Mouse (Mus musculus) kidney, postnatal 0 days (tissue): ENCODE measurements around the gene Ddc. TPM values are rescaled to one million over a fixed set of nuclear protein-coding genes. Genes with fewer than 3 reads are reported as not detected.

ENCODE experiments used
- ATAC-seq: fragments of 200-750 bp; cut with Nextera tagmentation; replicated peaks from 2 replicates; pipeline ENCODE4 v1.8.0; 2017; ENCODE audit warnings: low read depth, moderate number of reproducible peaks, moderate TSS enrichment, moderate library complexity; ENCODE audit not compliant: low FRiP score
- DNase-seq: peaks from one replicate; pipeline ENCODE4 v3.0.0-alpha.2; 2016; ENCODE audit warnings: low spot score
- H3K27ac ChIP-seq: fragments of 300-500 bp; sonication (generic); 2 replicates; pipeline ENCODE4 v1.5.1; 2014; ENCODE audit warnings: mild to moderate bottlenecking
- H3K27me3 ChIP-seq: fragments of 300-500 bp; sonication (generic); 2 replicates; pipeline ENCODE4 v1.6.1; 2014; ENCODE audit warnings: low read length, mixed read lengths; ENCODE audit not compliant: insufficient read depth
- H3K36me3 ChIP-seq: fragments of 300-500 bp; sonication (generic); 2 replicates; pipeline ENCODE4 v1.6.1; 2014; ENCODE audit warnings: low read length, mixed read lengths; ENCODE audit not compliant: insufficient read depth
- H3K4me1 ChIP-seq: fragments of 300-500 bp; sonication (generic); replicated peaks from 2 replicates; pipeline ENCODE4 v1.6.1; 2014; ENCODE audit warnings: antibody characterized with exemption, low read length, mixed read lengths; ENCODE audit not compliant: insufficient read depth
- H3K4me2 ChIP-seq: fragments of 300-500 bp; sonication (generic); 2 replicates; pipeline ENCODE4 v1.6.1; 2014; ENCODE audit warnings: mild to moderate bottlenecking, low read length, moderate library complexity, mixed read lengths
- H3K4me3 ChIP-seq: fragments of 300-500 bp; sonication (generic); replicated peaks from 2 replicates; pipeline ENCODE4 v1.5.1; 2014; ENCODE audit warnings: low read depth, low read length
- H3K9ac ChIP-seq: fragments of 300-500 bp; sonication (generic); 2 replicates; pipeline ENCODE4 v1.6.1; 2014; ENCODE audit warnings: low read depth, low read length
- H3K9me3 ChIP-seq: fragments of 300-500 bp; sonication (generic); replicated peaks from 2 replicates; pipeline ENCODE4 v1.6.1; 2016; ENCODE audit warnings: low read length, inconsistent platforms, mixed read lengths
- CTCF ChIP-seq: IDR thresholded peaks from 2 replicates; pipeline ENCODE4 v1.5.1; 2016; ENCODE audit warnings: antibody characterized with exemption, low read depth, mild to moderate bottlenecking, moderate library complexity
- WGBS: fragments of 180-500 bp; shearing (Covaris S2); extraction: QIAGEN DNeasy Blood & Tissue Kit; methylation state at CpG from one replicate; pipeline ENCODE4 v1.1.7; 2014; 5-methylcytosine and 5-hydroxymethylcytosine counted together
- polyA plus RNA-seq: library from polyadenylated mRNA; unstranded; fragments of >200 nt; fragmentation: Nextera tagmentation; extraction: Ambion mirVana; gene quantifications from 2 replicates; pipeline ENCODE4 v1.2.1, GENCODE M21; 2015

The Ddc gene
- polyA plus RNA-seq, 1 experiment from 2014 or later = 17.4 TPM

DNA sequence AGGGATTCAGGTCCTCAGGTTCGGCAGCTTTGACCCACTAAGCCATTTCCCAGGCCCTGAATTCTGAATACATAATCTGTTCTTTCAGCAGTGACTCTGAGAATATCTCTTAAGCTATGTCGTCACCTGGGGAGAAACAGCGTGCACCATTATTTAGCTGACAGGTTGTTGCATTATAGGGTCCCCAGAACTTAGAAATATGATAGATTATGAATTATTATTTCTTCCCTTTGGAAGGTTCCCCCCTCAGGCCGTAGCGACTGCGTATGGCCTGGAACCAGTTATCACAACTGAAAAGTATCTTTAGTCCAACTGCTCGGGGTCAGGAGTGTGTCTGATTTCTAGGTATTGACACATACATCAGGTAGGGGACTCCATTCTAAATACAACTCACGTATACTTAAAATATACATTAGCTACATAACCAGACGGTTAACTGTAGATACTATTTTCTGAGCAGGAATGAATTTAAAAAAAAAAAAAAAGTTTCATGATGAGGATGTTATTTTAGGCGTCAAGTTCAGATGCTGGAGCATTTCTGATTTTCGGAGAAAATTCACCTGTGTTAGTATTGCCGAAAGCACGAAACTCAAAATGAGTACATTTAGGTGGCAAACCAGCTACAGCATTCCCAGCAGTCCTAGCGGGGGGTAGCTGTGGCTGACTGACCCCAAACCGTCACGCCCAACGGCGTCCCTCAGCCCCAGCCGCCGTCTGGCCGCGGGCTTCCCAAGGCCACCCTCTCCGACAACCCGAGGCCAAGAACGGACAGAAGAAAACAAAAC, 89.7 kb downstream of the Ddc start:
- peak overlapping the region; percentile 64 for H3K4me3 ChIP-seq
- H3K27me3 ChIP-seq = no peaks in the 10 kb centered on the region
- H3K36me3 ChIP-seq = peaks cover 6% of the 10 kb centered on the region; the same call in 1 of the 2 replicates
- peaks cover 4% of the 10 kb centered on the region; the same call in 1 of the 2 replicates for H3K4me1 ChIP-seq
- WGBS = 10% methylated on average over 25 of the region's 25 CpGs
- no peaks in the 10 kb centered on the region for H3K9me3 ChIP-seq
- DNase-seq = no peak
- H3K4me2 ChIP-seq = peak overlapping the region; percentile 85
- peak overlapping the region; percentile 99 for H3K27ac ChIP-seq
- H3K9ac ChIP-seq = peak overlapping the region; percentile 72
- ATAC-seq = peak; percentile 84
- TF ChIP-seq CTCF = no peak

DNA sequence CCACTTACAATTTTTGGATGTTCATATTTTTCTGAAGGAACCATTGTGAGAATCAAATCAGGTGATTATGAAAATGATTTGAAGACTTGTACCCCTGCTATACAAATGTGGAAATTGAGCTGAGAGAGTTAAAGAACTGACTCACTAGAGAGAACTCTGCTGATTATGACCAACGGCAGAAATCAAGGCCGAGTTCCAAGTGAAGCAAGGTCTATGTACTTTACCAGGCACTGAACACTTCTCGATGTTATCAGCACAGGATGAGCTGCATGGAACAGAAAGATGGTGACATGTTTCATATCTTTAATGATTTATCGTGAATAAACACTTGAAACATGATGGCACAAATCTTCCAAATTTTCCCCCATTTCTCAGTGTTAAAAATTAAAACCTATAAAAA, 92.0 kb downstream of the Ddc start:
- Histone ChIP-seq H3K27me3 (no peaks in the 10 kb centered on the region), H3K9ac (no peak overlapping the region), H3K4me2 (no peak overlapping the region), H3K4me3 (no peak overlapping the region), H3K27ac (no peak overlapping the region), H3K36me3 (peaks cover 22% of the 10 kb centered on the region; the same call in 1 of the 2 replicates), H3K9me3 (no peaks in the 10 kb centered on the region), H3K4me1 (peaks cover 4% of the 10 kb centered on the region; the same call in 1 of the 2 replicates)
- ATAC-seq (no peak), DNase-seq (no peak)
- TF ChIP-seq CTCF = no peak
- 90% methylated on average over 4 of the region's 4 CpGs for WGBS

DNA sequence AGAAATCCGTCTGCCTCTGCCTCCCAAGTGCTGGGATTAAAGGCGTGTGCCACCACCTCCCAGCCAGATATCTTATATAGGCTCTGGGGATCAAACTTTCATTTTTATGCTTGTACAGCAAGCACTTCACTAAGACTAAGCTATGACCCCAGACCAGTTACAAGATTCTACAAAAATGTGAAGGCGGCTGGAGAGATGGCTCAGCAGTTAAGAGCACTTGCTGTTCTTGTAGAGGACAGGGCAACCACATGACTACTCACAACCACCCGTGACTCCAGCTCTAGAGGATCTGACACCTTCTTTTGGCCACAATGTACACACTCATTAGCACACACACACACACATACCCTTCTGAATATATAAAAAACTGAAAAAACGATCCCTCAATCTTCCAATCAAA, 93.5 kb downstream of the Ddc start:
- Histone ChIP-seq H3K9ac (no peak overlapping the region), H3K9me3 (no peaks in the 10 kb centered on the region), H3K36me3 (peaks cover 25% of the 10 kb centered on the region; the same call in 1 of the 2 replicates), H3K4me2 (no peak overlapping the region), H3K4me1 (peaks cover 3% of the 10 kb centered on the region; the same call in 1 of the 2 replicates), H3K27ac (no peak overlapping the region), H3K27me3 (no peaks in the 10 kb centered on the region), H3K4me3 (no peak overlapping the region)
- WGBS = 88% methylated on average over 5 of the region's 5 CpGs
- no peak for DNase-seq
- no peak for TF ChIP-seq CTCF
- ATAC-seq = no peak

DNA sequence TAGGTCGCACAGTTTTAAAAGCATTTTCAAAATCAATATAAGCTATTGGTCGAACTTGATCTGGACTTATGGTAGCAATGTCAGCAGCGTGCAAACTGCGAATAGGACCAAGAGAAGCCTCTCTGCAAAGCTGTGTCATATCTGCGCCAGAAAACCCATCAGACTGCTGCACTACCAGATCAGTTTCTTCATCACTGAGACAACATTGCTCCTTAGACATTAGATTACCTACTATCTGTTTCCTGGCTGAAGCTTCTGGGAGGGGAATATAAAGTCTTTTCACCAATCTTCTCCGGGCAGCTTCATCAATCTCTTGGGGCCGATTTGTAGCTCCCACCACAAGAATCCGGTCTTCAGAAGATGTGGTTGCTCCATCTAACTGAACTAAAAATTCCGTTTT, 96.9 kb downstream of the Ddc start:
- Histone ChIP-seq H3K4me3 (no peak overlapping the region), H3K4me2 (no peak overlapping the region), H3K4me1 (no peaks in the 10 kb centered on the region), H3K9me3 (no peaks in the 10 kb centered on the region), H3K9ac (no peak overlapping the region), H3K27me3 (no peaks in the 10 kb centered on the region), H3K36me3 (peaks cover 31% of the 10 kb centered on the region; the same call in 1 of the 2 replicates), H3K27ac (no peak overlapping the region)
- ATAC-seq (no peak), DNase-seq (no peak)
- WGBS = 93% methylated on average over 9 of the region's 9 CpGs
- TF ChIP-seq CTCF = no peak

DNA sequence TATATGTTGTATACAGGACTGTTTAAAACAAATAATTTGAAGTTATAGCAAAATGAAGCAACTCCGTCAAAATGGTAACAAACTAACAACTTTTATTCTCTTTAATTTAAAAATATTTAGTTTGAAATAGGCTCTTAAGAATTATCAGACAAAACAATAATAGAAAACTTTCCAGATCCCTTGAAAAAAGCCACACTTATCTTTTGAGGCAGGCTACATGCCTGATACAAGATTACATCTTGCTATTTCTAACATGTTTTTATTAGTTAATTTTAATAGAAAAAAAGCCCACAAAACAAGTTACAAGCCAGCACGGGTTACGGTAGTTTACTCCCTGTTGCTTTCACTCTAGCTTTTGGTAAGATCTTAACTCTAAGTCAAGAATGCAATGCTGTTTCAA, 97.6 kb downstream of the Ddc start:
- ATAC-seq = no peak
- DNase-seq = no peak
- Histone ChIP-seq H3K4me1 (no peaks in the 10 kb centered on the region), H3K27ac (no peak overlapping the region), H3K9ac (no peak overlapping the region), H3K36me3 (peaks cover 28% of the 10 kb centered on the region; the same call in 1 of the 2 replicates), H3K4me2 (no peak overlapping the region), H3K4me3 (no peak overlapping the region), H3K27me3 (no peaks in the 10 kb centered on the region), H3K9me3 (no peaks in the 10 kb centered on the region)
- TF ChIP-seq CTCF = no peak
- 82% methylated on average over 3 of the region's 3 CpGs for WGBS

DNA sequence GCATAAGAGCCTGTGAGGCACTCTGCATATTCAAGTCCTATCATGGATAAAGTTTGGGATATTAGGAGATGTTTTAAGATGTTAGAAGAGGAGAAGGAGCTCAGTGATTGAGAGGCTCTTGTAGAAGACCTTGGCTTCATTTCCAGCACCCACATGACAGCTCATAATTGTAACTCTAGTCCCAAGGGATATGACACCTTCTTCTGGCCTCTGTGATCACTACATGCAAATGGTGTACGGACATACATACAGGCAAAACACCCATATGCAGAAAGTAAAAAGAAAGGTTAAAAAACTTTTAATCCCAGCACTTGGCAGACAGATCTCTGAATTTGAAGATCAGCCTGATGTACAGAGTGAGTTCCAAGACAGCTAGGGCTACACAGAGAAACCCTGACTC, 99.3 kb downstream of the Ddc start:
- Histone ChIP-seq H3K4me1 (no peaks in the 10 kb centered on the region), H3K4me3 (no peak overlapping the region), H3K27me3 (no peaks in the 10 kb centered on the region), H3K4me2 (no peak overlapping the region), H3K27ac (no peak overlapping the region), H3K9me3 (no peaks in the 10 kb centered on the region), H3K36me3 (peaks cover 28% of the 10 kb centered on the region; the same call in 1 of the 2 replicates), H3K9ac (no peak overlapping the region)
- 100% methylated on average over 1 of the region's 1 CpGs for WGBS
- ATAC-seq (no peak), DNase-seq (no peak)
- no peak for TF ChIP-seq CTCF
